Comparison of ENCODE assay signal across 30 mouse cellular contexts in genomic region chr7:142897471-142897870, GRCm38 (mm10). TPM values are rescaled to one million over a fixed set of nuclear protein-coding genes. Genes with fewer than 3 reads are reported as not detected.
A peak's percentile ranks its signal among the peaks of the same experiment; 100 is the strongest.
DNase-seq lines count a peak whose midpoint lies in the region; ATAC-seq and TF ChIP-seq lines count a peak whose summit lies in the region.
"Had no signal": no experiment of that assay in that cellular context is flagged by ENCODE, and none has a peak within 500 bp of the region (broad histone marks: within the 10 kb centered on the region; RNA-seq: fewer than 3 reads in every experiment).

No protein-coding gene starts in this region.

- TF ChIP-seq CTCF in olfactory bulb, adult 2 months (IDR thresholded peaks at IDR 0.05; ENCODE audit: insufficient read depth, low read depth, low read length): no peak

- no peak overlapping the region for H3K4me3 ChIP-seq in heart, embryonic 11.5 days (ENCODE audit: low read depth, low read length)
- H3K4me3 ChIP-seq in liver, embryonic 11.5 days (ENCODE audit: low read depth, low read length): no peak overlapping the region
- H3K4me3 ChIP-seq in olfactory bulb, adult 2 months (ENCODE audit: insufficient read depth, low read depth, low read length): peak overlapping the region; percentile 27; the same call in 1 of the 2 replicates
- H3K4me3 ChIP-seq: embryonic facial prominence, embryonic 15.5 days; layer of hippocampus, adult 2 months; limb, embryonic 10.5 days; myocyte had no signal

- no peak for TF ChIP-seq POLR2A in olfactory bulb, adult 2 months (IDR thresholded peaks at IDR 0.05; ENCODE audit: insufficient read depth, low read depth, low read length)

- no peaks in the 10 kb centered on the region for H3K9me3 ChIP-seq in heart, embryonic 11.5 days (replicated peaks; ENCODE audit: control insufficient read depth, low read length)
- no peaks in the 10 kb centered on the region for H3K9me3 ChIP-seq in liver, embryonic 11.5 days (ENCODE audit: control insufficient read depth, low read length)
- H3K9me3 ChIP-seq: embryonic facial prominence, embryonic 15.5 days; G1E; limb, embryonic 10.5 days had no signal

- ATAC-seq in heart, embryonic 11.5 days (replicated peaks; ENCODE audit: insufficient number of reproducible peaks, low FRiP score, low TSS enrichment): no peak
- ATAC-seq in liver, embryonic 11.5 days (replicated peaks; ENCODE audit: low FRiP score): no peak
- ATAC-seq: liver, postnatal 0 days; midbrain, embryonic 16.5 days; Patski had no signal

- no peak overlapping the region for H3K27ac ChIP-seq in heart, embryonic 11.5 days (ENCODE audit: low read depth, low read length)
- no peak overlapping the region for H3K27ac ChIP-seq in liver, embryonic 11.5 days (ENCODE audit: low read depth, low read length)
- no peak overlapping the region for H3K27ac ChIP-seq in olfactory bulb, adult 2 months (ENCODE audit: insufficient read depth, low read depth, low read length)
- H3K27ac ChIP-seq: embryonic facial prominence, embryonic 15.5 days; layer of hippocampus, adult 2 months; limb, embryonic 10.5 days had no signal

- peak overlapping the region; percentile 28 for H3K4me2 ChIP-seq in heart, embryonic 11.5 days
- H3K4me2 ChIP-seq in liver, embryonic 11.5 days: no peak overlapping the region
- H3K4me2 ChIP-seq: embryonic facial prominence, embryonic 15.5 days had no signal

- no peak overlapping the region for H3K9ac ChIP-seq in heart, embryonic 11.5 days (ENCODE audit: low read depth, low read length)
- no peak overlapping the region for H3K9ac ChIP-seq in liver, embryonic 11.5 days (ENCODE audit: low read depth, low read length)
- H3K9ac ChIP-seq: embryonic facial prominence, embryonic 15.5 days; liver, postnatal 0 days had no signal

- DNase-seq in heart, adult 18-20 months: no peak
- DNase-seq in liver, embryonic 11.5 days (ENCODE audit: low spot score): peak; percentile 25
- DNase-seq in liver: no peak
- peak; percentile 42 for DNase-seq in embryo, embryonic 9.5 days (ENCODE audit: extremely low spot score)
- DNase-seq in lung, postnatal 10 days: no peak
- DNase-seq in lung, adult 18-20 months: no peak
- DNase-seq: adrenal gland, postnatal 36 days; B cell, adult 2 months; cerebellum, adult 11 months; cerebellum, postnatal 10 days; gastrocnemius, postnatal 25 days; heart, postnatal 36 days; kidney, adult 9 months; kidney, postnatal 25 days; liver, postnatal 0 days; lung, postnatal 14 days; thymus, postnatal 14 days had no signal

- H3K4me1 ChIP-seq in heart, embryonic 11.5 days (ENCODE audit: control insufficient read depth, insufficient read depth, low read length): peaks cover 18% of the 10 kb centered on the region
- no peaks in the 10 kb centered on the region for H3K4me1 ChIP-seq in liver, embryonic 11.5 days (replicated peaks; ENCODE audit: control insufficient read depth, insufficient read depth, low read length)
- H3K4me1 ChIP-seq in olfactory bulb, adult 2 months (ENCODE audit: control insufficient read depth, insufficient read depth, low read length): peaks cover 39% of the 10 kb centered on the region

- 51% methylated on average over 1 of the region's 1 CpGs for WGBS in heart, embryonic 11.5 days (ENCODE audit: insufficient replicate concordance)
- WGBS in liver, embryonic 11.5 days: 37% methylated on average over 1 of the region's 1 CpGs
- 80% methylated on average over 1 of the region's 1 CpGs for WGBS in olfactory bulb, adult 2 months

- H3K27me3 ChIP-seq in heart, embryonic 11.5 days (ENCODE audit: control insufficient read depth, insufficient read depth, low read length): peaks cover 63% of the 10 kb centered on the region
- peaks cover 25% of the 10 kb centered on the region for H3K27me3 ChIP-seq in liver, embryonic 11.5 days (replicated peaks; ENCODE audit: control insufficient read depth, insufficient read depth, low read length)

- no peaks in the 10 kb centered on the region for H3K36me3 ChIP-seq in heart, embryonic 11.5 days (ENCODE audit: control insufficient read depth, insufficient read depth, low read length)
- no peaks in the 10 kb centered on the region for H3K36me3 ChIP-seq in liver, embryonic 11.5 days (ENCODE audit: control insufficient read depth, insufficient read depth, low read length)
- H3K36me3 ChIP-seq: embryonic facial prominence, embryonic 15.5 days; G1E; limb, embryonic 10.5 days had no signal

RNA-seq across cellular contexts. Expression of gene Th, which starts 33.5 kb away (rescaled TPM):
- 1.5 TPM in 2 replicates for polyA plus RNA-seq in heart, embryonic 11.5 days (2014; fragmentation: Nextera tagmentation; extraction: Ambion mirVana)
- not detected for total RNA-seq in heart, adult 18-20 months (2021)
- polyA plus RNA-seq in liver, embryonic 11.5 days (2014; fragmentation: Nextera tagmentation; extraction: Ambion mirVana): 0.26 and 0.29 TPM in 2 replicates
- polyA plus RNA-seq in olfactory bulb, adult 2 months (2012; ENCODE audit: insufficient read depth, insufficient read length, low replicate concordance, missing spikeins): not detected in 2 replicates
- total RNA-seq: CH12.LX; G1E; heart, postnatal 36 days; liver, adult 2 months; megakaryocyte progenitor cell, adult 5-6 weeks had no signal
- polyA plus RNA-seq: G1E; liver, adult 2 months; liver, postnatal 0 days; myocyte; Patski; spleen, adult 2 months had no signal

Comparison
In these comparisons a context has a peak if more than half of its experiments do, and no peak if none do; other contexts are left out.
1. DNase-seq: peak in liver, embryonic 11.5 days (single experiment) and embryo, embryonic 9.5 days (single experiment); none in heart, adult 18-20 months (0 of 2), liver (single experiment), lung, postnatal 10 days (single experiment) and lung, adult 18-20 months (0 of 2).